Mouse (Mus musculus) forebrain, embryonic 15.5 days (tissue): ENCODE data around the gene Topors. TPM values are rescaled to one million over a fixed set of nuclear protein-coding genes. Genes with fewer than 3 reads are reported as not detected.
A peak's percentile ranks its signal among the peaks of the same experiment; 100 is the strongest.

Source experiments
- ATAC-seq: fragments of 200-750 bp; cut with Nextera tagmentation; replicated peaks from 2 replicates; pipeline ENCODE4 v1.8.0; 2017; ENCODE audit warnings: mild to moderate bottlenecking, moderate TSS enrichment, moderate library complexity
- H3K27ac ChIP-seq: fragments of 300-500 bp; sonication (generic); replicated peaks from 2 replicates; pipeline ENCODE4 v1.5.1; 2015; ENCODE audit warnings: mild to moderate bottlenecking, inconsistent platforms
- H3K27me3 ChIP-seq: fragments of 300-500 bp; sonication (generic); 2 replicates; pipeline ENCODE4 v1.6.1; 2015; ENCODE audit warnings: inconsistent platforms
- H3K36me3 ChIP-seq: fragments of 300-500 bp; sonication (generic); 2 replicates; pipeline ENCODE4 v1.6.1; 2015; ENCODE audit warnings: mild to moderate bottlenecking, inconsistent platforms
- H3K4me1 ChIP-seq: fragments of 300-500 bp; sonication (generic); 2 replicates; pipeline ENCODE4 v1.6.1; 2015; ENCODE audit warnings: inconsistent platforms
- H3K4me2 ChIP-seq: fragments of 300-500 bp; sonication (generic); replicated peaks from 2 replicates; pipeline ENCODE4 v1.6.1; 2015; ENCODE audit warnings: mild to moderate bottlenecking, inconsistent platforms
- H3K4me3 ChIP-seq: fragments of 300-500 bp; sonication (generic); 2 replicates; pipeline ENCODE4 v1.5.1; 2015; ENCODE audit warnings: mild to moderate bottlenecking, inconsistent platforms
- H3K9ac ChIP-seq: fragments of 300-500 bp; sonication (generic); replicated peaks from 2 replicates; pipeline ENCODE4 v1.6.1; 2015; ENCODE audit warnings: mild to moderate bottlenecking, inconsistent platforms
- H3K9me3 ChIP-seq: fragments of 300-500 bp; sonication (generic); 2 replicates; pipeline ENCODE4 v1.6.1; 2016; ENCODE audit warnings: inconsistent platforms
- whole genome bisulfite sequencing: fragments of 180-500 bp; shearing (Covaris S2); methylation state at CpG from one replicate; pipeline ENCODE4 v1.1.7; 2015; ENCODE audit warnings: mixed read lengths; 5-methylcytosine and 5-hydroxymethylcytosine counted together
- polyA plus RNA-seq: library from polyadenylated mRNA; unstranded; fragments of >200 nt; fragmentation: Nextera tagmentation; extraction: Ambion mirVana; gene quantifications from 2 replicates; pipeline ENCODE4 v1.2.1, GENCODE M21; 2015

The Topors gene
- polyA plus RNA-seq, 1 experiment from 2014 or later = 41.5 TPM

- Histone ChIP-seq H3K27me3 (no peaks in the 10 kb centered on the region), H3K9ac (no peak overlapping the region), H3K4me2 (no peak overlapping the region), H3K36me3 (no peaks in the 10 kb centered on the region), H3K9me3 (no peaks in the 10 kb centered on the region), H3K4me3 (no peak overlapping the region), H3K4me1 (peaks cover 13% of the 10 kb centered on the region), H3K27ac (no peak overlapping the region)
- no peak for ATAC-seq
- WGBS = 58% methylated on average over 6 of the region's 6 CpGs
These were observed 27.7 kb downstream of the Topors start for GRCm38 (mm10) chr4:40241928-40242327.

GRCm38 (mm10) chr4:40240272-40240744, 29.3 kb downstream of the Topors start:
- Histone ChIP-seq H3K4me3 (peak overlapping the region; percentile 50), H3K27me3 (no peaks in the 10 kb centered on the region), H3K9me3 (no peaks in the 10 kb centered on the region), H3K9ac (0 out of 2 replicates have a peak overlapping the region, but pooled peaks have one; percentile 57), H3K36me3 (no peaks in the 10 kb centered on the region), H3K4me2 (peak overlapping the region; percentile 86), H3K4me1 (peaks cover 13% of the 10 kb centered on the region), H3K27ac (no peak overlapping the region)
- ATAC-seq = 0 out of 2 replicates have a peak, but pooled peaks have one; percentile 26
- WGBS = 52% methylated on average over 5 of the region's 5 CpGs

GRCm38 (mm10) chr4:40239409-40240271, 30.0 kb downstream of the Topors start, which contains the start of gene Ddx58:
Gene Ddx58, minus strand, starts transcription at chr4:40239828.
- peaks cover 13% of the 10 kb centered on the region for H3K4me1 ChIP-seq
- peak within 1 kb of the TSS; percentile 50 for H3K4me3 ChIP-seq
- no peaks in the 10 kb centered on the region for H3K9me3 ChIP-seq
- peak within 1 kb of the TSS; percentile 86 for H3K4me2 ChIP-seq
- WGBS = 2% methylated on average over 35 of the region's 35 CpGs
- no peak within 1 kb of the TSS for H3K27ac ChIP-seq
- H3K27me3 ChIP-seq = no peaks in the 10 kb centered on the region
- ATAC-seq = peak; percentile 68
- H3K9ac ChIP-seq = peak within 1 kb of the TSS; percentile 57
- no peaks in the 10 kb centered on the region for H3K36me3 ChIP-seq

GRCm38 (mm10) chr4:40238483-40239408, 30.9 kb downstream of the Topors start:
- Histone ChIP-seq H3K27me3 (no peaks in the 10 kb centered on the region), H3K4me2 (peak overlapping the region; percentile 86), H3K27ac (no peak overlapping the region), H3K36me3 (no peaks in the 10 kb centered on the region), H3K9me3 (no peaks in the 10 kb centered on the region), H3K4me1 (peaks cover 13% of the 10 kb centered on the region), H3K9ac (0 out of 2 replicates have a peak overlapping the region, but pooled peaks have one; percentile 25), H3K4me3 (peak overlapping the region; percentile 50)
- ATAC-seq = peak; percentile 61
- WGBS = 1% methylated on average over 17 of the region's 17 CpGs

GRCm38 (mm10) chr4:40236829-40237228, 32.8 kb downstream of the Topors start:
- ATAC-seq = no peak
- Histone ChIP-seq H3K9me3 (no peaks in the 10 kb centered on the region), H3K4me2 (no peak overlapping the region), H3K27ac (no peak overlapping the region), H3K27me3 (no peaks in the 10 kb centered on the region), H3K4me3 (no peak overlapping the region), H3K9ac (no peak overlapping the region), H3K36me3 (no peaks in the 10 kb centered on the region), H3K4me1 (peaks cover 13% of the 10 kb centered on the region)
- WGBS = 88% methylated on average over 4 of the region's 4 CpGs

GRCm38 (mm10) chr4:40234256-40234655, 35.4 kb downstream of the Topors start:
- H3K36me3 ChIP-seq = no peaks in the 10 kb centered on the region
- 84% methylated on average over 6 of the region's 6 CpGs for WGBS
- H3K4me1 ChIP-seq = peaks cover 7% of the 10 kb centered on the region
- no peak overlapping the region for H3K4me2 ChIP-seq
- no peaks in the 10 kb centered on the region for H3K27me3 ChIP-seq
- no peak for ATAC-seq
- no peak overlapping the region for H3K9ac ChIP-seq
- H3K4me3 ChIP-seq = no peak overlapping the region
- no peaks in the 10 kb centered on the region for H3K9me3 ChIP-seq
- no peak overlapping the region for H3K27ac ChIP-seq

- Histone ChIP-seq H3K9me3 (no peaks in the 10 kb centered on the region), H3K4me3 (no peak overlapping the region), H3K4me2 (no peak overlapping the region), H3K27me3 (no peaks in the 10 kb centered on the region), H3K9ac (no peak overlapping the region), H3K27ac (no peak overlapping the region), H3K4me1 (no peaks in the 10 kb centered on the region), H3K36me3 (no peaks in the 10 kb centered on the region)
- no peak for ATAC-seq
- 91% methylated on average over 7 of the region's 7 CpGs for WGBS
These were observed 36.5 kb downstream of the Topors start for GRCm38 (mm10) chr4:40233062-40233664.

GRCm38 (mm10) chr4:40229723-40230122, 39.9 kb downstream of the Topors start:
- no peaks in the 10 kb centered on the region for H3K36me3 ChIP-seq
- no peak overlapping the region for H3K4me2 ChIP-seq
- no peaks in the 10 kb centered on the region for H3K4me1 ChIP-seq
- 94% methylated on average over 6 of the region's 6 CpGs for WGBS
- no peak overlapping the region for H3K4me3 ChIP-seq
- no peaks in the 10 kb centered on the region for H3K27me3 ChIP-seq
- H3K27ac ChIP-seq = no peak overlapping the region
- no peak for ATAC-seq
- H3K9me3 ChIP-seq = no peaks in the 10 kb centered on the region
- no peak overlapping the region for H3K9ac ChIP-seq

- no peaks in the 10 kb centered on the region for H3K9me3 ChIP-seq
- no peaks in the 10 kb centered on the region for H3K36me3 ChIP-seq
- WGBS = 90% methylated on average over 7 of the region's 7 CpGs
- ATAC-seq = no peak
- H3K4me3 ChIP-seq = no peak overlapping the region
- no peaks in the 10 kb centered on the region for H3K4me1 ChIP-seq
- H3K9ac ChIP-seq = no peak overlapping the region
- H3K27me3 ChIP-seq = no peaks in the 10 kb centered on the region
- no peak overlapping the region for H3K27ac ChIP-seq
- no peak overlapping the region for H3K4me2 ChIP-seq
These were observed 41.8 kb downstream of the Topors start for GRCm38 (mm10) chr4:40227886-40228285.

- WGBS = 91% methylated on average over 11 of the region's 11 CpGs
- ATAC-seq = no peak
- no peaks in the 10 kb centered on the region for H3K4me1 ChIP-seq
These were observed 42.5 kb downstream of the Topors start for GRCm38 (mm10) chr4:40227131-40227530.

GRCm38 (mm10) chr4:40226095-40226494, 43.6 kb downstream of the Topors start:
- WGBS = 73% methylated on average over 5 of the region's 5 CpGs
- no peaks in the 10 kb centered on the region for H3K36me3 ChIP-seq
- no peak overlapping the region for H3K9ac ChIP-seq
- no peaks in the 10 kb centered on the region for H3K4me1 ChIP-seq
- no peak overlapping the region for H3K4me3 ChIP-seq
- no peak overlapping the region for H3K27ac ChIP-seq
- no peaks in the 10 kb centered on the region for H3K27me3 ChIP-seq
- H3K4me2 ChIP-seq = no peak overlapping the region
- no peaks in the 10 kb centered on the region for H3K9me3 ChIP-seq
- no peak for ATAC-seq

More at GRCm38 (mm10) chr4:40227131-40227530, 42.5 kb downstream of the Topors start:
- Histone ChIP-seq H3K4me3 (no peak overlapping the region), H3K27ac (no peak overlapping the region), H3K36me3 (no peaks in the 10 kb centered on the region), H3K9ac (no peak overlapping the region), H3K27me3 (no peaks in the 10 kb centered on the region), H3K9me3 (no peaks in the 10 kb centered on the region), H3K4me2 (no peak overlapping the region)
